7 mouse cellular contexts compared by ENCODE assay signal in genomic region chr10:96200932-96201641, GRCm38 (mm10).
A peak's percentile ranks its signal among the peaks of the same experiment; 100 is the strongest.
DNase-seq lines count a peak whose midpoint lies in the region; ATAC-seq lines count a peak whose summit lies in the region.

No protein-coding gene starts in this region.

- no peaks in the 10 kb centered on the region for H3K9me3 ChIP-seq in midbrain, embryonic 11.5 days (ENCODE audit: control insufficient read depth, low read length)
- H3K9me3 ChIP-seq in midbrain, embryonic 14.5 days (ENCODE audit: control insufficient read depth, low read length) = no peaks in the 10 kb centered on the region
- no peaks in the 10 kb centered on the region for H3K9me3 ChIP-seq in forebrain, embryonic 12.5 days

- 89% methylated on average over 27 of the region's 27 CpGs for WGBS in midbrain, embryonic 11.5 days
- WGBS in midbrain, embryonic 14.5 days = 78% methylated on average over 27 of the region's 27 CpGs
- 86% methylated on average over 27 of the region's 27 CpGs for WGBS in forebrain, embryonic 12.5 days

- H3K4me1 ChIP-seq in midbrain, embryonic 11.5 days (ENCODE audit: control insufficient read depth, insufficient read depth, low read length) = no peaks in the 10 kb centered on the region
- H3K4me1 ChIP-seq in midbrain, embryonic 14.5 days (ENCODE audit: control insufficient read depth, insufficient read depth, low read length) = no peaks in the 10 kb centered on the region
- no peaks in the 10 kb centered on the region for H3K4me1 ChIP-seq in forebrain, embryonic 12.5 days

- no peaks in the 10 kb centered on the region for H3K27me3 ChIP-seq in midbrain, embryonic 11.5 days (ENCODE audit: control insufficient read depth, insufficient read depth, low read length)
- H3K27me3 ChIP-seq in midbrain, embryonic 14.5 days (ENCODE audit: control insufficient read depth, insufficient read depth, low read length) = no peaks in the 10 kb centered on the region
- H3K27me3 ChIP-seq in forebrain, embryonic 12.5 days = no peaks in the 10 kb centered on the region

- no peak overlapping the region for H3K4me2 ChIP-seq in midbrain, embryonic 11.5 days
- no peak overlapping the region for H3K4me2 ChIP-seq in midbrain, embryonic 14.5 days (ENCODE audit: low read length)
- H3K4me2 ChIP-seq in forebrain, embryonic 12.5 days = no peak overlapping the region

- H3K4me3 ChIP-seq in midbrain, embryonic 11.5 days (ENCODE audit: low read depth, low read length) = no peak overlapping the region
- no peak overlapping the region for H3K4me3 ChIP-seq in midbrain, embryonic 14.5 days (replicated peaks; ENCODE audit: low read depth, low read length)
- no peak overlapping the region for H3K4me3 ChIP-seq in forebrain, embryonic 12.5 days (replicated peaks)

- H3K36me3 ChIP-seq in midbrain, embryonic 11.5 days (ENCODE audit: control insufficient read depth, insufficient read depth, low read length) = no peaks in the 10 kb centered on the region
- no peaks in the 10 kb centered on the region for H3K36me3 ChIP-seq in midbrain, embryonic 14.5 days (ENCODE audit: control insufficient read depth, insufficient read depth, low read length)
- H3K36me3 ChIP-seq in forebrain, embryonic 12.5 days (replicated peaks) = no peaks in the 10 kb centered on the region

- H3K27ac ChIP-seq in midbrain, embryonic 11.5 days (ENCODE audit: low read depth, low read length) = no peak overlapping the region
- no peak overlapping the region for H3K27ac ChIP-seq in midbrain, embryonic 14.5 days (replicated peaks; ENCODE audit: low read depth, low read length)
- H3K27ac ChIP-seq in forebrain, embryonic 12.5 days = no peak overlapping the region

- DNase-seq in midbrain, embryonic 11.5 days (ENCODE audit: low spot score, missing footprints) = peak; percentile 53
- no peak for DNase-seq in midbrain, embryonic 14.5 days
- DNase-seq in induced T-regulatory cell, adult 2 months (ENCODE audit: low read depth) = peak; percentile 72
- peak; percentile 62 for DNase-seq in thymus, postnatal 4 days
- no peak for DNase-seq in adrenal gland, postnatal 25 days

- no peak overlapping the region for H3K9ac ChIP-seq in midbrain, embryonic 11.5 days (ENCODE audit: low read length)
- no peak overlapping the region for H3K9ac ChIP-seq in midbrain, embryonic 14.5 days (replicated peaks; ENCODE audit: low read length)
- no peak overlapping the region for H3K9ac ChIP-seq in forebrain, embryonic 12.5 days

- ATAC-seq in midbrain, embryonic 11.5 days (ENCODE audit: low FRiP score) = no peak
- ATAC-seq in midbrain, embryonic 14.5 days (ENCODE audit: low FRiP score, low TSS enrichment) = no peak
- peak; percentile 70 for ATAC-seq in megakaryocyte progenitor cell, adult 5-6 weeks (replicated peaks; ENCODE audit: poor library complexity)
- no peak for ATAC-seq in forebrain, embryonic 12.5 days (ENCODE audit: low FRiP score)

Comparison
In these comparisons a context has a peak if more than half of its experiments do, and no peak if none do; other contexts are left out.
1. DNase-seq: peak in midbrain, embryonic 11.5 days (single experiment), induced T-regulatory cell, adult 2 months (single experiment) and thymus, postnatal 4 days (single experiment); none in midbrain, embryonic 14.5 days (single experiment) and adrenal gland, postnatal 25 days (single experiment).